Mouse (Mus musculus) midbrain, embryonic 11.5 days (tissue): ENCODE measurements around the gene Cdh20. TPM values are rescaled to one million over a fixed set of nuclear protein-coding genes. Genes with fewer than 3 reads are reported as not detected.

Experiments used
- ATAC-seq: fragments of 200-750 bp; cut with Nextera tagmentation; 2 replicates; pipeline ENCODE4 v1.8.0; 2017; ENCODE audit warnings: moderate TSS enrichment, moderate library complexity; ENCODE audit not compliant: low FRiP score
- DNase-seq: peaks from one replicate; pipeline ENCODE4 v3.0.0; 2015; ENCODE audit warnings: low spot score; ENCODE audit errors: missing footprints
- H3K27ac ChIP-seq: fragments of 300-500 bp; sonication (generic); 2 replicates; pipeline ENCODE4 v1.5.1; 2014; ENCODE audit warnings: low read depth, low read length
- H3K27me3 ChIP-seq: fragments of 300-500 bp; sonication (generic); 2 replicates; pipeline ENCODE4 v1.6.1; 2014; ENCODE audit warnings: mild to moderate bottlenecking, low read length, moderate library complexity, mixed read lengths; ENCODE audit not compliant: control insufficient read depth, insufficient read depth
- H3K36me3 ChIP-seq: fragments of 300-500 bp; sonication (generic); 2 replicates; pipeline ENCODE4 v1.6.1; 2014; ENCODE audit warnings: mild to moderate bottlenecking, low read length, moderate library complexity, mixed read lengths; ENCODE audit not compliant: control insufficient read depth, insufficient read depth
- H3K4me1 ChIP-seq: fragments of 300-500 bp; sonication (generic); 2 replicates; pipeline ENCODE4 v1.6.1; 2014; ENCODE audit warnings: low read length; ENCODE audit not compliant: control insufficient read depth, insufficient read depth
- H3K4me2 ChIP-seq: fragments of 300-500 bp; sonication (generic); 2 replicates; pipeline ENCODE4 v1.6.1; 2014; ENCODE audit warnings: mild to moderate bottlenecking, moderate library complexity
- H3K4me3 ChIP-seq: fragments of 300-500 bp; sonication (generic); 2 replicates; pipeline ENCODE4 v1.5.1; 2014; ENCODE audit warnings: low read depth, low read length
- H3K9ac ChIP-seq: fragments of 300-500 bp; sonication (generic); 2 replicates; pipeline ENCODE4 v1.6.1; 2014; ENCODE audit warnings: low read length
- H3K9me3 ChIP-seq: fragments of 300-500 bp; sonication (generic); 2 replicates; pipeline ENCODE4 v1.6.1; 2016; ENCODE audit warnings: low read length; ENCODE audit not compliant: control insufficient read depth
- WGBS: fragments of 180-500 bp; shearing (Covaris S2); extraction: QIAGEN DNeasy Blood & Tissue Kit; methylation state at CpG from one replicate; pipeline ENCODE4 v1.1.7; 2014; 5-methylcytosine and 5-hydroxymethylcytosine counted together
- polyA plus RNA-seq: library from polyadenylated mRNA; unstranded; fragments of >200 nt; fragmentation: Nextera tagmentation; extraction: Ambion mirVana; gene quantifications from 2 replicates; pipeline ENCODE4 v1.2.1, GENCODE M21; 2014

The Cdh20 gene
- 0.72 and 0.73 TPM in 2 replicates for polyA plus RNA-seq

DNA sequence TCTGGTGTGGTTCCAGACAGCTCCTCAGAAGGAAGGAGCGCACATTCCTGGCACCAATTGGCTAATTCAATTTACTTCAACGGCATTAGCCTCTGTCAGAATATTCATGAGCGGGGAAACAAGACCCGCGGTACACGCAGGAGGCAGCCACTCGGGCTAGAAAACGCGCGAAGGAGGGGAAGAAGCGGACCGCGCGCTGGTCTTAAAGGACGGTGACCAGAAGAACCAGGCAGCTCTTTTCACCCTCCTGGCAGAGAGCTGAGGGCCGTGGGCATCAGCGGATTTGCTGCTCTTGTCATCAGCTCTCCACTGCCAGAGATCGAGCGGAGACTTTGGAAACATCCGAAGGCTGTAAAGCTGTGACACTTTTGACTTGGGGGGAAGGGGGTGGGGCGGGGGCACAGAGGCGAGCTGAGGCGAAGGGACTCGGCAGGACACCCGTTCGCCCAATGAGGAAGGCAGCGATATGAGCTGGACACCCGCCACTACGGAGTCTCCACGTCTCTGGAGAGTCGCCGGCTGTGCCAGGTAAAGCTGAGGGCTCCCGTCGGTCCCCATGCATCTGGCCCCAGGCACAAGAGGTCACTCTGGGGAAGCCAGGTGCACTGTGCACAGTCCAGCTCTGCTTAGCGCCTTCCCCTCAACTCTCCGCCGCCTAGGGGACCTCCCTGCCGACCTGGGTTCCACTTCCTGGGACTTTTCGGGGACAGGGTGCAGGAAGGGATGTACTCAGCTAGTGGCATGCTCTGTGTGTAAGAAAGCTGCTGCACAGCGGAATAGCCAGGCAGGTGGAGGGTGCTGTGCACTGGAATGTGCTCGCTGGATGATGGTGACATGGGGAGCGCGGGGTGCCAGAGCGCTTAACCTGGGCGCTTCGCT lies at the start of gene Cdh20:
Gene Cdh20 (plus strand): TSS at position 159 of the 879 bp plus-strand sequence.
- Histone ChIP-seq H3K4me3 (peak within 1 kb of the TSS; percentile 47), H3K4me2 (peak within 1 kb of the TSS; percentile 90), H3K36me3 (no peaks in the 10 kb centered on the region), H3K27me3 (peaks cover 2% of the 10 kb centered on the region; the same call in 1 of the 2 replicates), H3K4me1 (no peaks in the 10 kb centered on the region), H3K9me3 (no peaks in the 10 kb centered on the region), H3K27ac (no peak within 1 kb of the TSS), H3K9ac (peak within 1 kb of the TSS; percentile 61)
- under 1% methylated on average over 46 of the region's 46 CpGs for WGBS
- DNase-seq (peak; percentile 96), ATAC-seq (peak; percentile 76)

DNA sequence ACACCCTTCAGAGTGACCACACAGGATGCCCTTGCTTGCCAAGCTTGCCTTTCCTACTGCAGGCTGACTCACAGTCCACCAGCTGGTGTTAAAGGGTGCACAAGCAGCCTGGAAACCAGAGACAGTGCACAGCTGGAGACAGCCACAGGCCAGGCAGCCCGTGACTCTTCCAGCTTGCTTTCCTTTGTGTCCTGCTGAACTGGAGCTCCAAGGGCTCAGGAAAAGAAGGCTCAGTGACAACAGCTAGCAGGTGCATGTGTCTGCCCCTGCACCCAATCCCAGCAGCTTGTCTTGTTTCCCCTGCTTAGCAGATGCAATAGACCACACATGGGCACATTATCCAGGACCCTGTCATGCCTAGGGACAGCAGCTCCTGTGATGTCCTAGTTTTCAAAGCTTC lies 21.5 kb upstream of the Cdh20 start:
- no peaks in the 10 kb centered on the region for H3K27me3 ChIP-seq
- H3K9me3 ChIP-seq = no peaks in the 10 kb centered on the region
- DNase-seq (peak; percentile 90), ATAC-seq (peak; percentile 92)
- no peaks in the 10 kb centered on the region for H3K36me3 ChIP-seq
- H3K4me1 ChIP-seq = peaks cover 4% of the 10 kb centered on the region
- H3K9ac ChIP-seq = no peak overlapping the region
- WGBS = 0% methylated on average over 1 of the region's 1 CpGs
- no peak overlapping the region for H3K4me3 ChIP-seq
- H3K4me2 ChIP-seq = no peak overlapping the region
- H3K27ac ChIP-seq = no peak overlapping the region

GRCm38 (mm10) chr1:104747438-104747837 lies 20.9 kb upstream of the Cdh20 start:
- Histone ChIP-seq H3K27ac (no peak overlapping the region), H3K4me3 (no peak overlapping the region), H3K4me1 (peaks cover 4% of the 10 kb centered on the region), H3K4me2 (no peak overlapping the region), H3K27me3 (no peaks in the 10 kb centered on the region), H3K9me3 (no peaks in the 10 kb centered on the region), H3K36me3 (no peaks in the 10 kb centered on the region), H3K9ac (no peak overlapping the region)
- ATAC-seq (peak; percentile 45; the same call in 1 of the 2 replicates), DNase-seq (no peak)
- 54% methylated on average over 4 of the region's 4 CpGs for WGBS

- ATAC-seq = no peak
- H3K4me2 ChIP-seq = no peak overlapping the region
- 77% methylated on average over 8 of the region's 8 CpGs for WGBS
These were observed 13.8 kb upstream of the Cdh20 start for GRCm38 (mm10) chr1:104754483-104754882.

DNA sequence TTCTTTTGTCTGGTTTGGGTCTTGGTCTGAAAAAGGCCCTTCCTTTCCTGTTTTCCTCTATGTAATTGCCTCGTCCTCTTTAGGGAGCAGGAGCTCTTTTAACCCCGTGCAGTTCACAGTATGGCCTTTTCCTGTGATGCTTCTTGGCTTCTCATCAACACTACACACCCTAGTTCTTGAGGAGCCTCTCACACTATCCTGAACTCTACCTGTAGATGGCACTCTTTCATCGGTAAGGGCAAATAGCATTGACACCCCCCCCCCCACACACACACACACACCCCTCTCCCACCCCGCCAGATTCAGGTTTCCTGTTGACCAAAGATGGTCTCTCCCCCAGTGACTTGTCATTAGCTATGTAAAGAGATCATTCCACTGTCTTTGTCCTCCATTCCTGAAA lies 12.4 kb upstream of the Cdh20 start:
- DNase-seq (no peak), ATAC-seq (0 out of 2 replicates have a peak, but pooled peaks have one; percentile 38)
- Histone ChIP-seq H3K9me3 (no peaks in the 10 kb centered on the region), H3K4me2 (no peak overlapping the region), H3K27me3 (no peaks in the 10 kb centered on the region), H3K36me3 (no peaks in the 10 kb centered on the region), H3K4me3 (no peak overlapping the region), H3K9ac (no peak overlapping the region), H3K4me1 (no peaks in the 10 kb centered on the region), H3K27ac (no peak overlapping the region)
- WGBS = 34% methylated on average over 4 of the region's 4 CpGs

More at GRCm38 (mm10) chr1:104754483-104754882, 13.8 kb upstream of the Cdh20 start:
- Histone ChIP-seq H3K9me3 (no peaks in the 10 kb centered on the region), H3K9ac (no peak overlapping the region), H3K36me3 (no peaks in the 10 kb centered on the region), H3K4me1 (no peaks in the 10 kb centered on the region), H3K4me3 (no peak overlapping the region), H3K27me3 (no peaks in the 10 kb centered on the region), H3K27ac (no peak overlapping the region)
- DNase-seq = no peak

DNA sequence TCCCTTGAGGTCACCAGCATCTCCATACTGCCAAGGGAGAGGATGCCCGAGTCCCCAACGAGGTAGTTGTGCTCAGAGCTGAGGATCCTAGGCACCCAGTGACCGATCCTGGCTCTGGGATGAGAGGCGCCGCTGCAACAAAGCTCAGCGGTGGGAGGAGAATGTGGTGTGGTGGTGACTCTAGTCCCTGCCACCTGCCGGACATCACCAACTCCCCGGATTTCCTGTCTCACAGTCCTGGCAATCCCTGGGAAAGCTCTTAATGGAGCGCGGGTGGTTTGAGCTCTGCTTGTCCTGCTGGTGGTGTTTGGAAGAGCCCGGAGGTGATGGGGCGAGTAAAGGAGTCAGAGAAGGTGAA lies 900 bp downstream of the Cdh20 start:
- under 1% methylated on average over 12 of the region's 12 CpGs for WGBS
- Histone ChIP-seq H3K4me3 (peak overlapping the region; percentile 47), H3K36me3 (no peaks in the 10 kb centered on the region), H3K27ac (no peak overlapping the region), H3K4me1 (no peaks in the 10 kb centered on the region), H3K4me2 (peak overlapping the region; percentile 90), H3K9me3 (no peaks in the 10 kb centered on the region), H3K9ac (peak overlapping the region; percentile 61), H3K27me3 (peaks cover 2% of the 10 kb centered on the region; the same call in 1 of the 2 replicates)
- ATAC-seq = peak; percentile 77
- no peak for DNase-seq

GRCm38 (mm10) chr1:104771937-104772336 lies 3.6 kb downstream of the Cdh20 start:
- Histone ChIP-seq H3K9ac (no peak overlapping the region), H3K4me2 (no peak overlapping the region), H3K4me1 (no peaks in the 10 kb centered on the region), H3K27me3 (peaks cover 2% of the 10 kb centered on the region; the same call in 1 of the 2 replicates), H3K36me3 (no peaks in the 10 kb centered on the region), H3K4me3 (no peak overlapping the region), H3K27ac (no peak overlapping the region), H3K9me3 (no peaks in the 10 kb centered on the region)
- ATAC-seq (no peak), DNase-seq (no peak)
- 76% methylated on average over 4 of the region's 4 CpGs for WGBS

GRCm38 (mm10) chr1:104773207-104773606 lies 4.9 kb downstream of the Cdh20 start:
- Histone ChIP-seq H3K9me3 (no peaks in the 10 kb centered on the region), H3K36me3 (no peaks in the 10 kb centered on the region), H3K27ac (no peak overlapping the region), H3K9ac (no peak overlapping the region), H3K4me1 (no peaks in the 10 kb centered on the region), H3K4me3 (no peak overlapping the region), H3K27me3 (peaks cover 2% of the 10 kb centered on the region; the same call in 1 of the 2 replicates), H3K4me2 (no peak overlapping the region)
- ATAC-seq = no peak
- WGBS = 92% methylated on average over 2 of the region's 2 CpGs
- no peak for DNase-seq

DNA sequence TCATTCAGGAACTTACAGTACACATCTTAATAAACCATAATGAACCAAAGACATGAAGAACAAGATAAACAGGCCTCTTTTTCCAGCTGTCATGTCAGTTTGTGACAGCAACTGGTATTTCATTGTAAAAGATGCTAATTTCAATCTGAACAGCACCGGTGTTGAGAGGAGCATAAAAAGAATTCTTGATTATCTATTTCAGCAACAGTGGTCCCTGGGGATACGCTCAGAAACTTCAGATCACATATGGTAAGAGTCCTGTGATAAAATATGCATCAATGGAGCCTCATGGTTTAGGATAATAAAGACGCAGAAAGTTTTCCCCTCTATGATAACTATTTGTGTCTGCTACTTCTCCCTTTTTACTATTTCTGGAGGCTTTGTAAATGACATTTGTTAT lies 25.2 kb downstream of the Cdh20 start:
- Histone ChIP-seq H3K36me3 (no peaks in the 10 kb centered on the region), H3K9me3 (no peaks in the 10 kb centered on the region), H3K9ac (no peak overlapping the region), H3K4me1 (no peaks in the 10 kb centered on the region), H3K4me3 (no peak overlapping the region), H3K27me3 (no peaks in the 10 kb centered on the region), H3K27ac (no peak overlapping the region), H3K4me2 (no peak overlapping the region)
- 69% methylated on average over 3 of the region's 3 CpGs for WGBS
- no peak for DNase-seq
- no peak for ATAC-seq
